Mouse (Mus musculus) adrenal gland, adult (tissue): ENCODE measurements at regions not wholly inside any gene's neighbourhood (a gene's known extent, or its start where the extent isn't known, plus 50 kb on each side); places are given as distances from the start of the nearest gene placed in this dataset.
"Not testable (repeated sequence)": the region's sequence is repeated elsewhere in the genome, so short reads cannot be mapped to it uniquely, and the experiment has no call there.

Experiments used
- DNase-seq, 2 experiments: peaks; one replicate each; pipeline ENCODE4 v3.0.0; 2022 to 2023; ENCODE audit warnings: low spot score in 1 of 2; ENCODE audit not compliant: inconsistent age in 2 of 2

DNA sequence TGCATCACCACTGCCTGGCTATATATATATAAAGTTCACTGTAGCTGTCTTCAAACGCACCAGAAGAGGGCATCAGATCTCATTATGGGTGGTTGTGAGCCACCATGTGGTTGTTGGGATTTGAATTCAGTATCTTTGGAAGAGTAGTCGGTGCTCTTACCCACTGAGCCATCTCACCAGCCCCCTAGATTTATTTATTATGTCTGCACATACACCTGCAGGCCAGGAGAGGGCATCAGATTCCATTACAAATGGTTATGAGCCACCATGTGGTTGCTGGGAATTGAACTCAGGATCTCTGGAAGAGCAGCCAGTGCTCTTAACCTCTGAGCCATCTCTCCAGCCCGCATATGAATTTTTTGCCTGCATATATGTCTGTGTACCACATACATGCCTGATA is 120.4 kb upstream of the Haao start:
- not testable (repeated sequence) for DNase-seq

GRCm38 (mm10) chr17:83967007-83967406 is 119.2 kb upstream of the Haao start:
- DNase-seq = no peak

GRCm38 (mm10) chr17:83964454-83965211 is 116.9 kb upstream of the Haao start:
- DNase-seq = no peak

DNA sequence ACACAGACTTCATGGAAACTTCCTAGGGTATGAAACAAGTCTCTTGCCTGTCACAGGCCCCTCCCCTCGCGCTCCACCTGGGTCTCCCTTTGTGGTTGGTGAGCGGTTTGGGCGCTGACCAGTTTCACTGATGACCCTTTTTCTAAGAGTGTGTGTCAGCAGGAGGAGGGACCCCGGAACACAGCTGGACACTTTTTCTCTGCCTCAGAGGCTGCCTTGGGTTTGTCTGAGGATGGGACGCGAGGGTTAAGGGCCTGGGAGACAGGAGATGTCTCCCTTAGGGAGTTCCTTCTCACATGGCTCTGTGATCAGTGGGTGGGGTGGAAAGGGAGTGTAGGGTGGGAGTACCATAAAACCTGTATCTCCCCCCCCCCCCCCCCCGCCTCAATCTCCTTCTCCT is 115.8 kb upstream of the Haao start:
- DNase-seq = no peak

- DNase-seq = no peak
Observed at GRCm38 (mm10) chr17:83962841-83963240, 115.1 kb upstream of the Haao start.

- DNase-seq = no peak
Observed at GRCm38 (mm10) chr17:83962126-83962525, 114.4 kb upstream of the Haao start.

- DNase-seq = no peak
Observed at GRCm38 (mm10) chr17:83960821-83961220, 113.1 kb upstream of the Haao start.

DNA sequence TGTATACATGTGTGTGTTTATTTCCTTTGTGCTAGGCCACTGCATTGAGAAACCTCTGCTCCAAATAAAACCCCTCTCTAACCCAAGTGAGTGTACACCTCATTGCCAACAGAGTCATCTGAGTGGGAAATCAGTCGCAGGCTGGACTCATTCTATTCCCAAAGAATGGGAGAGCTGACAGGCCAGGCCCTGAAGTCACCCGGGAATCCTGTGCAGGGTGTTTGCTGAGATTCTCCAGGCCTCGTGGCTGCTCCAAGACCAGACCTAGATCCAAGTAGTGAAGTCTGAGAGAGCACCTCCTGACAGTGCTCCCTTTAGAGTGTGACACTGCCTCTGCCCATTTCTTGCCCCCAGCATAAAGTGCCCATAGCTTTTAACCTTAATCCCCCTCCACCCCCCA is 112.4 kb upstream of the Haao start:
- DNase-seq = no peak

- no peak for DNase-seq
Observed at GRCm38 (mm10) chr17:83959159-83959848, 111.5 kb upstream of the Haao start.

DNA sequence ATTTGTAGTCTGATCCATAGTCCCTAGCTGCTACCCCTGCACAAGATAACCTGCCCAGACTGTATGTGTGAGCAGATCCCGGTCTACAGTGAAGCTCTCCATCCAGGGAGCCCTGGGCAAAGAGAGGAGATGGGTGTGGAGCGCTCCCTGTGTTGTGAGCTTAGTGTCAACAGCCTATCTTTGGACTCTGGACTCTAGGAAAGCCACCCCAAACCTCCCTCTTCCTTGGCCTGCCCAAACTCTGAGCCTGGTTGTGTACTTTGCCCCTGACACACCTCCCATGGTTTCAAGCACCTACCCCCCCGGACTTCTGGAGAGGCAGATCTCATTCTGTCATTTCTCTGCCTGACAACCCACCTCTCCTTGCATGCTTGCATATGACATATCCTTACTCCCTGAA is 110.9 kb upstream of the Haao start:
- no peak for DNase-seq

GRCm38 (mm10) chr17:83957661-83958540 is 110.1 kb upstream of the Haao start:
- peak in 1 of 2 experiments; percentile 51 for DNase-seq

DNA sequence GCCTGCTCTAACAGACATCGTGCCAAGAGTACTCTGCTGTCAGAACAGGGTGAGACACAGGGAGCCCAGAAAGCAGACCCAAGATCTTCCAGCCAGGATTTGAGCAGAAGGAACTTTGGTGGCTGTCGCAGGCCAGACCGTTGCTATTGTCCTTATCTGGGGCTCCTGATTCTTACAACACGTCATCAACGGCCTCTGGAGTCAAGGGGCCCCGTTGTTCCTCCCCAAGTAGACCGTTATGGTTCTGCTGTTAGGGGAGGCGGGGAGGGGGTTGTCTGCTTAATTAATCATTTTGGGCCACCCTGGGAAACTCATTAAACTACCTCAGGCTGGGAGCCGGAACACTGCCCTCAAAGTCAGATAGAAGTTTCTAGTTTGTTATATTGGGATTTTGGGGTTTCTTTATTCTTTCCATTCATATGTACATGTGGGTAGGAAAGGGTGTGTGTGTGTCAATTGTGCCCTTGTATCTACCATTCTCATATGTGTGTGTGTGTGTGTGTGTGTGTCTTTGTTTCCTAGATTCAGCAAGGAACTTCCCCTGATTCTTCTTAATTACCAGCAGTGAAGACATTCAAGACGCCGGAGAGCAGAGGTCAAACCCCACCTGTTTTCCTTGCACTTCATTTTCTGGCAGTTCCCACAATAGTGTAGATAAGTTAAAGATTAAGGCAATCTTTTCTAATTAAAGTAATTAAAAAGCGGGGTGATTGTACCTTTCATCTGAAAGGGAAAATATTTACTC is 109.2 kb upstream of the Haao start:
- DNase-seq = no peak

DNA sequence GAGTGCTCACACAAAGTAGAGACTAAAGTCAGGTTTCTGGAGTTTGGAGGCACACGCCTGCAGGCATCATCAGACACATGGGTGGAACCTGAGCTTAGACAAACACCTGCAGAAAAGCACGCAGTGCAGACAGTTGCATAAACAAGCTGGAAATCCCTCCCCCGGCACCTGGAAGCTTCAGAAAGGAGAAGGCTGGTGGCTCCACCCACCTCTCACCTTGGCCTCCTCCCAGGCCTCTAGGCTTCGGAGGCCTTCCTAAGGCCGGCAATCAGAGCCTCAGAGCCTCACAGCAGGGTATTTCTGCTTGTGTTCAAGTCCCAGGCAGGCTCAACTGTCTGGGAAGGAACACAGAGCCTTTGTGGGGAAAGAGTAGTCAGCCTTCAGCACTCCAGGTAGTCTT is 108.2 kb upstream of the Haao start:
- DNase-seq = no peak

- DNase-seq = no peak
Observed at GRCm38 (mm10) chr17:83955058-83955697, 107.4 kb upstream of the Haao start.

- DNase-seq = peak; percentile 44 to 70
Observed at GRCm38 (mm10) chr17:83954291-83955057, 106.7 kb upstream of the Haao start.

DNA sequence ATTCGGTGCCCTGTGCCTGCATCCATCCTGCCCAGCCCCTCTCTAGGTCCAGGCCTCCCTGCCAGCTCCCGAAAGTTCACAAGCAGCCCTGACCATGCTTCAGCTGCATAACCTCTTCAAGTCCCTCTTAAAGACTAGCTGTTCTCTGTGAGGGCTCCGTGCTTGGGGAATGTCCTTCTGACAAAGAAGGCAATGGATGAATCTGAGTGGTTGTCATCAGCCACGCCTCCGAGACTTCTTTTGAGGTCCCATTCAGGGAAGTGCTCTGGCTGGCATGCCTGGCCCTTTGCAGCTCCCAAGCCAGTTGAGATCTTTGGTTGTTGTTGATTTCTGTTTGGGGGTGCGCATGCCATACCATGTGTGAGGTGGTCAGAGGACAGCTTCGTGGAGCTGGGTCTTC is 105.9 kb upstream of the Haao start:
- DNase-seq = no peak

GRCm38 (mm10) chr17:83946718-83947117 is 99.0 kb upstream of the Haao start:
- DNase-seq = no peak

DNA sequence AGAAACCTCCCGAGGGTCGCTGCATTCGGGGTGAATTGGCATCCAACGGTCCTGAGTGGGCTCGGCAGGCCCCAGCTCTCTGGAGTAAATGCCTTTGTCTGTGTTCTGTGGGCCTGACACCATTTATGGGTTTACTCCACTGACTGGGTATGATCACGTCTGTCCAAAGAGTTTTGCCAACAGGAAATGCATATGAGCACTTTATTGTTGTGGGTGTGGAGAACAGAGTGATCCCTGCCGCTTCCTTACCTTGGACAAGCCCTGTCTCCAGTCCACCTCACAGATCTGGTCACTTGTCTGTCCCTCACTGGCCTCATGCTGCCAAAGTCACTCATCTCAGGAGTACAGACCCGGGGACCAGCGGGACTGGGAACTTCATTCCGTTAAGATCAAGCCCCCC is 91.6 kb upstream of the Haao start:
- DNase-seq = no peak

GRCm38 (mm10) chr17:83938671-83939244 is 91.0 kb upstream of the Haao start:
- peak in 1 of 2 experiments; percentile 58 for DNase-seq
